Mouse (Mus musculus): ENCODE data around the gene Rfx4.

DNA sequence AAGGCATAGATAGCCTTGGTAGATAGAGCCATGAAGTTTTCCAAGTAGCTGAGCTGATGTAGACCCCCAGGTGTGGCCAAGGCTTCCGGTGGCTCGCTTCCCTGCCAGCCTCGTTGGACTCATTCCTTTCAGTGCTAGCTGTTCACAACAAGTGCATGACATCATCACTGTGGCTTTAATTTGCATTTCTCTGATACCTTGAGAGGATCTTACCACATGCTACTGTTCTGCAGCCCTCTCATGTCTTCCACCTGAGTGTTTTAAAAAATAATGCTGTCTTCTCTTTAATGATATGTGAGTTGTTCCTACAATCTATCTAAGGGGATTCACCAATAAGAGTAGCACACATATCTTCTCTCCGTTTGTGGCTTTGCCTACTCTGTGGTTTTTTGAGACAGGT, 25.0 kb downstream of the Rfx4 start:
- TF ChIP-seq GATA1 (IDR thresholded peaks at IDR 0.05; ENCODE audit: low read length) (no peak), TAL1 (IDR thresholded peaks at IDR 0.05; ENCODE audit: low read length) (no peak)
